In genomic region chr16:52450245-52451100, GRCm38 (mm10) we compare ENCODE assay signal across 8 mouse cellular contexts. TPM values are rescaled to one million over a fixed set of nuclear protein-coding genes. Genes with fewer than 3 reads are reported as not detected.
DNase-seq lines count a peak whose midpoint lies in the region; ATAC-seq lines count a peak whose summit lies in the region.

No protein-coding gene starts in this region.

- no peaks in the 10 kb centered on the region for H3K9me3 ChIP-seq in heart, embryonic 14.5 days (ENCODE audit: control insufficient read depth, low read length)
- no peaks in the 10 kb centered on the region for H3K9me3 ChIP-seq in liver, embryonic 15.5 days (replicated peaks)
- H3K9me3 ChIP-seq in neural tube, embryonic 11.5 days (ENCODE audit: control insufficient read depth, low read length): no peaks in the 10 kb centered on the region

- peak overlapping the region; percentile 80 to 83 for H3K4me3 ChIP-seq in heart, embryonic 14.5 days (ENCODE audit: control insufficient read depth in 1 of 2, insufficient read depth in 1 of 2, low read depth in 1 of 2, low read length in 2 of 2)
- peak overlapping the region; percentile 59 for H3K4me3 ChIP-seq in liver, embryonic 15.5 days (replicated peaks)
- H3K4me3 ChIP-seq in neural tube, embryonic 11.5 days (ENCODE audit: low read depth, low read length): peak overlapping the region; percentile 52

- no peak for ATAC-seq in heart, embryonic 14.5 days (ENCODE audit: insufficient number of reproducible peaks, insufficient read depth, low FRiP score, low read depth)
- ATAC-seq in liver, embryonic 15.5 days (ENCODE audit: insufficient read depth): peak; percentile 14; the same call in 1 of the 2 replicates
- ATAC-seq in neural tube, embryonic 11.5 days (ENCODE audit: insufficient read depth, low FRiP score, low TSS enrichment): no peak

- H3K36me3 ChIP-seq in heart, embryonic 14.5 days (ENCODE audit: control insufficient read depth, insufficient read depth, low read length): no peaks in the 10 kb centered on the region
- H3K36me3 ChIP-seq in liver, embryonic 15.5 days (replicated peaks): no peaks in the 10 kb centered on the region
- no peaks in the 10 kb centered on the region for H3K36me3 ChIP-seq in neural tube, embryonic 11.5 days (ENCODE audit: control insufficient read depth, insufficient read depth, low read length)

- WGBS in heart, embryonic 14.5 days: under 1% methylated on average over 28 of the region's 28 CpGs
- WGBS in liver, embryonic 15.5 days (ENCODE audit: insufficient replicate concordance): 1% methylated on average over 28 of the region's 28 CpGs
- under 1% methylated on average over 28 of the region's 28 CpGs for WGBS in neural tube, embryonic 11.5 days

- H3K27ac ChIP-seq in heart, embryonic 14.5 days (replicated peaks in 1 of 2; ENCODE audit: control insufficient read depth in 1 of 2, insufficient read depth in 1 of 2, low read depth in 2 of 2, low read length in 2 of 2): peak overlapping the region; percentile 62 to 72
- no peak overlapping the region for H3K27ac ChIP-seq in liver, embryonic 15.5 days (replicated peaks)
- H3K27ac ChIP-seq in neural tube, embryonic 11.5 days (ENCODE audit: low read depth, low read length): no peak overlapping the region

- peak; percentile 55 for DNase-seq in 3134 (ENCODE audit: extremely low read depth, insufficient read length, low spot score)
- peak; percentile 2 for DNase-seq in T-cell, adult 2 months (ENCODE audit: low spot score)
- peak; percentile 49 for DNase-seq in embryo, embryonic 11 days
- DNase-seq in kidney, postnatal 10 days: peak; percentile 70
- peak; percentile 60 for DNase-seq in neural tube, embryonic 11.5 days (ENCODE audit: low spot score)
- peak; percentile 16 for DNase-seq in thymus, postnatal 25 days

- no peaks in the 10 kb centered on the region for H3K27me3 ChIP-seq in heart, embryonic 14.5 days (ENCODE audit: control insufficient read depth, insufficient read depth, low read length)
- H3K27me3 ChIP-seq in liver, embryonic 15.5 days: peaks cover 50% of the 10 kb centered on the region
- peaks cover 9% of the 10 kb centered on the region; the same call in 1 of the 2 replicates for H3K27me3 ChIP-seq in neural tube, embryonic 11.5 days (ENCODE audit: control insufficient read depth, insufficient read depth, low read length)

- H3K9ac ChIP-seq in heart, embryonic 14.5 days (ENCODE audit: low read length): peak overlapping the region; percentile 77
- H3K9ac ChIP-seq in liver, embryonic 15.5 days: peak overlapping the region; percentile 18; the same call in 1 of the 2 replicates
- H3K9ac ChIP-seq in neural tube, embryonic 11.5 days (ENCODE audit: low read length): peak overlapping the region; percentile 39; the same call in 1 of the 2 replicates

- H3K4me2 ChIP-seq in heart, embryonic 14.5 days (ENCODE audit: low read length): peak overlapping the region; percentile 84
- H3K4me2 ChIP-seq in liver, embryonic 15.5 days: peak overlapping the region; percentile 63
- H3K4me2 ChIP-seq in neural tube, embryonic 11.5 days (ENCODE audit: low read depth): peak overlapping the region; percentile 60

- peaks cover 0 to 7% of the 10 kb centered on the region in 2 experiments; a peak in 2 of 4 replicates for H3K4me1 ChIP-seq in heart, embryonic 14.5 days (ENCODE audit: control insufficient read depth in 2 of 2, insufficient read depth in 2 of 2, low read length in 2 of 2)
- H3K4me1 ChIP-seq in liver, embryonic 15.5 days (replicated peaks): peaks cover 4% of the 10 kb centered on the region; the same call in 1 of the 2 replicates
- H3K4me1 ChIP-seq in neural tube, embryonic 11.5 days (ENCODE audit: control insufficient read depth, insufficient read depth, low read length): peaks cover 6% of the 10 kb centered on the region; the same call in 1 of the 2 replicates

RNA-seq across cellular contexts. Expression of gene Alcam, which starts 3.4 kb away (rescaled TPM):
- polyA plus RNA-seq in heart, embryonic 14.5 days (2014; fragmentation: Nextera tagmentation; extraction: Ambion mirVana): 14.7 and 21.2 TPM in 2 replicates
- 6.5 and 6.8 TPM in 2 replicates for polyA plus RNA-seq in liver, embryonic 15.5 days (2015; fragmentation: Nextera tagmentation; extraction: Ambion mirVana)
- polyA plus RNA-seq in neural tube, embryonic 11.5 days (2014; fragmentation: Nextera tagmentation; extraction: Ambion mirVana): 26.2 and 29.4 TPM in 2 replicates

Comparison
In these comparisons a context has a peak if more than half of its experiments do, and no peak if none do; other contexts are left out.
1. DNase-seq: peak in every context shown above with its lines; median percentile 70 in kidney, postnatal 10 days; 60 in neural tube, embryonic 11.5 days; 55 in 3134; 49 in embryo, embryonic 11 days; 16 in thymus, postnatal 25 days; 2 in T-cell, adult 2 months.
2. H3K27ac ChIP-seq: peak in heart, embryonic 14.5 days (2 of 2); none in liver, embryonic 15.5 days (single experiment) and neural tube, embryonic 11.5 days (single experiment).
3. H3K9ac ChIP-seq: peak in every context shown above with its lines; median percentile 77 in heart, embryonic 14.5 days; 39 in neural tube, embryonic 11.5 days; 18 in liver, embryonic 15.5 days.
4. Peak in every context shown above with its lines, with median percentiles within 50 percentile points of each other: H3K4me2 ChIP-seq and H3K4me3 ChIP-seq.